Mouse (Mus musculus) liver, embryonic 13.5 days (tissue): ENCODE results near the gene Pdlim1. TPM values are rescaled to one million over a fixed set of nuclear protein-coding genes. Genes with fewer than 3 reads are reported as not detected.

ENCODE experiments used
- ATAC-seq: fragments of 200-750 bp; cut with Nextera tagmentation; 2 replicates; pipeline ENCODE4 v1.8.0; 2017; ENCODE audit warnings: low read depth, mild to moderate bottlenecking, moderate number of reproducible peaks, moderate library complexity
- DNase-seq: peaks from one replicate; pipeline ENCODE4 v3.0.0; 2022
- H3K27ac ChIP-seq: fragments of 300-500 bp; sonication (generic); 2 replicates; pipeline ENCODE4 v1.5.1; 2015; ENCODE audit warnings: moderate library complexity, mild to moderate bottlenecking, inconsistent platforms
- H3K27me3 ChIP-seq: fragments of 300-500 bp; sonication (generic); 2 replicates; pipeline ENCODE4 v1.6.1; 2015; ENCODE audit warnings: mild to moderate bottlenecking, inconsistent platforms
- H3K36me3 ChIP-seq: fragments of 300-500 bp; sonication (generic); 2 replicates; pipeline ENCODE4 v1.6.1; 2015; ENCODE audit warnings: mild to moderate bottlenecking, inconsistent platforms
- H3K4me1 ChIP-seq: fragments of 300-500 bp; sonication (generic); replicated peaks from 2 replicates; pipeline ENCODE4 v1.6.1; 2015; ENCODE audit warnings: inconsistent platforms
- H3K4me2 ChIP-seq: fragments of 300-500 bp; sonication (generic); 2 replicates; pipeline ENCODE4 v1.6.1; 2015; ENCODE audit warnings: inconsistent platforms, mild to moderate bottlenecking, moderate library complexity
- H3K4me3 ChIP-seq: fragments of 300-500 bp; sonication (generic); replicated peaks from 2 replicates; pipeline ENCODE4 v1.5.1; 2015; ENCODE audit warnings: mild to moderate bottlenecking, inconsistent platforms
- H3K9ac ChIP-seq: fragments of 300-500 bp; sonication (generic); 2 replicates; pipeline ENCODE4 v1.6.1; 2015; ENCODE audit warnings: mild to moderate bottlenecking, inconsistent platforms
- H3K9me3 ChIP-seq: fragments of 300-500 bp; sonication (generic); replicated peaks from 2 replicates; pipeline ENCODE4 v1.6.1; 2016; ENCODE audit warnings: inconsistent platforms
- WGBS: fragments of 180-500 bp; shearing (Covaris S2); methylation state at CpG from one replicate; pipeline ENCODE4 v1.1.7; 2015; ENCODE audit not compliant: insufficient replicate concordance; 5-methylcytosine and 5-hydroxymethylcytosine counted together
- polyA plus RNA-seq: library from polyadenylated mRNA; unstranded; fragments of >200 nt; fragmentation: Nextera tagmentation; extraction: Ambion mirVana; gene quantifications from 2 replicates; pipeline ENCODE4 v1.2.1, GENCODE M21; 2015

Pdlim1 gene
- polyA plus RNA-seq, 1 experiment from 2014 or later = 75.4 TPM

DNA sequence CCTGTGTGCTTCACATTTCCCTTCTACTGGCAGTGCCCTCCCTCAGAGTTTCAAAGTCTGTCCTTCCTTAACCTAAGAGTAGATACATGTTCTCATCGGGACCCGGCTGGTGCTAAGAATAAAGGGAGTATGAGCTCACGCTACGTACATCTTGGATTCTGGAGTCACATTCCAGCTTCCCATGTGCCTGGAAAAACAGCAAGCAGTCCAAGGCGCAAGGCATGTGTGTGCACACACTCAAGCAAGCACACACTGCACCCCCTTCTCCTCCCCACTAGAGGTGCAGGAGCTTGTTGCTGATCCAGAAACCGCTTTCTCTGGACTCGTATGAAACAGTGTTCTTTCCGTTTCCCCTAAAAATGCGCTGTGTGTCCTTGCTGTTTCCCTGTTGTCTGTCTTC is 31.3 kb upstream of the Pdlim1 start:
- H3K27ac ChIP-seq = peak overlapping the region; percentile 21; the same call in 1 of the 2 replicates
- H3K36me3 ChIP-seq = no peaks in the 10 kb centered on the region
- WGBS = 80% methylated on average over 9 of the region's 9 CpGs
- no peak overlapping the region for H3K4me2 ChIP-seq
- H3K9ac ChIP-seq = no peak overlapping the region
- H3K4me3 ChIP-seq = no peak overlapping the region
- no peaks in the 10 kb centered on the region for H3K27me3 ChIP-seq
- H3K4me1 ChIP-seq = peaks cover 45% of the 10 kb centered on the region
- DNase-seq (no peak), ATAC-seq (no peak)
- no peaks in the 10 kb centered on the region for H3K9me3 ChIP-seq

DNA sequence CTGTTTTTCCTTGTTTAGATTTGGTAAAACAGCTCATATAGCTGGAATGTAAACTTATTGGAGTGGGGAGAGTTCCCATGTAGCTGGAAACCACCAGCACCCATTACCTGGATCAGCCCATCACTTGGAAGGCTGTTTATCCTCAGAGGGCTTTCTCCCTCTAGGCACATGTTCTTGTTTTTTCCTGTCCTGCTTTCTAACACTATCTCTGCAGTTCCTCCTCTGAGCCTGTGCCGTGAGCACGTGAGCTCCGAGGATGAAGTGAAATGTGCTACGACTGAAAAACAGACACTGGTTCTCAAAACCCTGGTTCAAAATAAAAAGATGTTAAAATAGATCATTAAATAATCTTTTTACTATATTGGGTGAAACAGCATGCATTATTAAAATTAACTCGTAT is 30.8 kb upstream of the Pdlim1 start:
- Histone ChIP-seq H3K4me3 (no peak overlapping the region), H3K36me3 (no peaks in the 10 kb centered on the region), H3K4me2 (no peak overlapping the region), H3K27ac (peak overlapping the region; percentile 21; the same call in 1 of the 2 replicates), H3K9ac (no peak overlapping the region), H3K9me3 (no peaks in the 10 kb centered on the region), H3K27me3 (no peaks in the 10 kb centered on the region), H3K4me1 (peaks cover 45% of the 10 kb centered on the region)
- DNase-seq (no peak), ATAC-seq (no peak)
- WGBS = 48% methylated on average over 5 of the region's 5 CpGs

DNA sequence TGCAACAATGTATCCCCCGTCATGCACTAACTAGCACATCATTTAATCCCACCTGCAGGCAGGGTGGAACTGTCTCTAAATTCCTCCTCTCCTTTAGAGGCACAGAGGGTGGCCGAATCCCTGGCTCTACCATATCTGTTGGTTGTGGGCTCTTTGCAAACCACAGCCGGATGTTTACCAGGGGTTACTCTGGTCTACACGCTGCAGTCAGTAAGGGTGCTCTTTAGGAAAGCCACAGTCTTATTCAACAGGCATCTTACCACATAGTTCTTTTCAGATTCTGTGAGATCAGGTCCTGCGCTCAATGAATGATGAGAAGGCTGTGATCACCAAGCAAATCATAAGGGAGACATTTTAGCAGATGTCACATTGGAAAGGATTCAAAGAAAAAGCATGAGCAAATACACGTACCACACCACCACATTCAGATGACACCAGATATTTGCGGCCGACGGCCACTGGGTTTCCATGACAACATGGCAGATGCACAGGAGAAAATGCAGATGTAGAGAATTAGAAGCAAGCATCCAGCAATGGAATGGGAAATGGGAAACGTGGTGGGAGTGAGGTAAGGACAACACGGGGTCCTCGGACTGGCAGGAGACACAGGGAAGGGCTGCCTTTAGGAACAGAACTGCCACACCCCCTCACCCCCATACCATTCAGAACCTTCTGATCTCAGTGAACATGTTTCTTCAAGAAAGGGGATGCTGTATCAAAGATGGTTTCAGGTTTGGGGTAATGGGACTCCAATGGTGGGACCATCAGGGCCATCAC is 28.5 kb upstream of the Pdlim1 start:
- H3K4me2 ChIP-seq = no peak overlapping the region
- ATAC-seq = no peak
- no peak overlapping the region for H3K9ac ChIP-seq
- H3K27me3 ChIP-seq = no peaks in the 10 kb centered on the region
- H3K36me3 ChIP-seq = no peaks in the 10 kb centered on the region
- 65% methylated on average over 12 of the region's 12 CpGs for WGBS
- no peak overlapping the region for H3K27ac ChIP-seq
- H3K4me1 ChIP-seq = peaks cover 59% of the 10 kb centered on the region
- DNase-seq = no peak
- H3K9me3 ChIP-seq = no peaks in the 10 kb centered on the region
- H3K4me3 ChIP-seq = no peak overlapping the region

DNA sequence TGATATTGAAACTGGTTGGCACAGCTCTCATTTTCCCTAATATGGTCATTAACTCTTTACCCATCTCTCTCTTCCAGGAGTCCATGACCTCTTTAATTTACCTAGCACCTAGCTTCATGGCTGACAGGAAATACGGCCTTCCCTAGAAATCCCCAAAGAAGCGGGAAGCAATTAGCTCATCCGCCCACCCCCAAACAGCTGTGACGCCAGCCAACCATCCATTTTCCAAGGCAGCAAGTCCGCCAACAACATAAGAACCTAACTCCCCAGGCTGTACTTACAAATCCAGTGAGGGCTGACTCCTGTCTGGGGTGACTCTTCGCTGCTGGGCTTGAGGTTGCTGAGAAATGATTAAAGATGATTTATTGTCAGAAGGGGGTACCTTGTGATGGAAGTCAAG is 27.5 kb upstream of the Pdlim1 start:
- Histone ChIP-seq H3K4me1 (peaks cover 68% of the 10 kb centered on the region), H3K4me2 (peak overlapping the region; percentile 58; the same call in 1 of the 2 replicates), H3K27ac (0 out of 2 replicates have a peak overlapping the region, but pooled peaks have one; percentile 83), H3K4me3 (no peak overlapping the region), H3K9ac (no peak overlapping the region), H3K36me3 (0 out of 2 replicates have a peak, but pooled peaks cover 4% of the 10 kb centered on the region), H3K9me3 (no peaks in the 10 kb centered on the region), H3K27me3 (no peaks in the 10 kb centered on the region)
- ATAC-seq (no peak), DNase-seq (no peak)
- 88% methylated on average over 6 of the region's 6 CpGs for WGBS

DNA sequence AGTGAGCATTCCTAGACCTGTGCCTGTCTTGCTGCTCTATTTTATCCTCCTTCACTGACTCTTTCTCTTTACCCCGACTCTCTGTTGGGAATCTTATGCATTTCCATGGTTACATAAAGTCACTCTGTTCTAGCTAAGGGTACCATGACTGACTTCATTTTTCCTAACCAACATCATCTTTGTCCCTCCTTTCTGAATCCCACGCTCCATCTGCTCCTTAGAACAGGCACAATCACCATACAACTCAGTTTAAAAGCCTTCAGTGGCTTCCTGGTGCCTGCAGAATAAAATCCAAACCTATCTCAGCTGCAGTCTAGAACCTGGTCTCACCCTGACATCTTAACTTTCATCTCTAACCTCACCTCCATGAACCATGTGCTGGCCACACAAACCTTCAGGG is 26.9 kb upstream of the Pdlim1 start:
- peak overlapping the region; percentile 50 for H3K9ac ChIP-seq
- H3K36me3 ChIP-seq = 0 out of 2 replicates have a peak, but pooled peaks cover 4% of the 10 kb centered on the region
- H3K4me2 ChIP-seq = peak overlapping the region; percentile 58
- H3K4me1 ChIP-seq = peaks cover 67% of the 10 kb centered on the region
- no peak for DNase-seq
- peak overlapping the region; percentile 83 for H3K27ac ChIP-seq
- no peak for ATAC-seq
- 0 out of 2 replicates have a peak overlapping the region, but pooled peaks have one; percentile 13 for H3K4me3 ChIP-seq
- no peaks in the 10 kb centered on the region for H3K27me3 ChIP-seq
- H3K9me3 ChIP-seq = no peaks in the 10 kb centered on the region
- WGBS = 67% methylated on average over 2 of the region's 2 CpGs

DNA sequence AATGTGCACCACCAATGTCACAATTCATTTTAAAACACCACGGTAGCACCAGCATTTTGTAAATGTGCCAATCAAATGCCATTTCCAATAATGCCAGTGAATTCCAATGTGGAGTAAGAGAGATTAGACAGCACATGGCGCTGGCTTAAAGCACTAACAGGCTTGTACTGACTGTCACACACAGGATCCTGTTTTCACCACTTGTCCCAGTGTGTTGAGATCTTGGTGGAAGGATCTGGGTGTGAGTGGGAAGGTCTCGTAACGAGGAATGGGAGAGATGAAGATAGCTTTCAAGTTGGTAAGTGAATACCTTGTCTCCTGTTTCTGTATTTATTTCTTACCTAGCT is 26.1 kb upstream of the Pdlim1 start:
- DNase-seq = no peak
- H3K36me3 ChIP-seq = 0 out of 2 replicates have a peak, but pooled peaks cover 4% of the 10 kb centered on the region
- 30% methylated on average over 4 of the region's 4 CpGs for WGBS
- peak overlapping the region; percentile 13; the same call in 1 of the 2 replicates for H3K4me3 ChIP-seq
- peak; percentile 47 for ATAC-seq
- H3K9me3 ChIP-seq = no peaks in the 10 kb centered on the region
- H3K9ac ChIP-seq = peak overlapping the region; percentile 50
- H3K27ac ChIP-seq = peak overlapping the region; percentile 83
- H3K27me3 ChIP-seq = no peaks in the 10 kb centered on the region
- peak overlapping the region; percentile 58 for H3K4me2 ChIP-seq
- H3K4me1 ChIP-seq = peaks cover 60% of the 10 kb centered on the region

DNA sequence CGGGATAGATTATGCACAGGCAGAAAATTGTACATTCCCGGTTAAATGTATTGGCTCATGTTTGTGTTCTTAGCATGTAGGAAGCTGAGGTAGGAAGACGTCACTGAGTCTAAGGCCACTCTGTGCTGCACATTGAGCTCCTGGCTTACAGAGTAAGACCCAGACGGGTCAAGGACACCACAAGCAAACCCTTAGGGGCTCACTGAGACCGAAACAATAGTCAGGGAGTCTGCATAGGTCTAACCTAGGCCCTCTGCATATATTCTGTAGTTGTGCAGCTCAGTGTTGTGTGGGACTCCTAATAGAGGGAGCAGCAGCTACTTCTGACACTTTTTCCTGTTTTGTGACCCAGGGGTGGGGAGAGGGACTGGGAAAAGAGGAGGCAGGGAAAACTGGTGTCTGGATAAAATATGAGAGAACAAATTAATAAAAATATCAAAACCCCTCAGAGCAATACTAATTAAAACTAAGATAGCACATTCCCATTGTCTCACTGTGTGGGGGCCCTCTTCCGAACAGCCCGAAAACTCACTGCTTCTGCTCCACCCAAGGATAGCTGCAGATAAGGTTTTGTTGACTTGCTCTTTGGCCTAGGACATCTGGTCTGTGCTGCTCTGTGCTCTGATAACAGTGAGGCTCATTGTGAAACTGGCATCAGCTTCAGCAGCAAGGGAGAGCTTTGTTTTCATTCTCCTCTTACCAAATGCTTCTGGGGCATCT is 25.6 kb upstream of the Pdlim1 start:
- peak overlapping the region; percentile 13; the same call in 1 of the 2 replicates for H3K4me3 ChIP-seq
- peak overlapping the region; percentile 83 for H3K27ac ChIP-seq
- H3K4me1 ChIP-seq = peaks cover 59% of the 10 kb centered on the region
- H3K27me3 ChIP-seq = no peaks in the 10 kb centered on the region
- DNase-seq (peak; percentile 68), ATAC-seq (peak; percentile 99)
- H3K36me3 ChIP-seq = 0 out of 2 replicates have a peak, but pooled peaks cover 4% of the 10 kb centered on the region
- 38% methylated on average over 7 of the region's 7 CpGs for WGBS
- no peaks in the 10 kb centered on the region for H3K9me3 ChIP-seq
- peak overlapping the region; percentile 50; the same call in 1 of the 2 replicates for H3K9ac ChIP-seq
- peak overlapping the region; percentile 58 for H3K4me2 ChIP-seq

DNA sequence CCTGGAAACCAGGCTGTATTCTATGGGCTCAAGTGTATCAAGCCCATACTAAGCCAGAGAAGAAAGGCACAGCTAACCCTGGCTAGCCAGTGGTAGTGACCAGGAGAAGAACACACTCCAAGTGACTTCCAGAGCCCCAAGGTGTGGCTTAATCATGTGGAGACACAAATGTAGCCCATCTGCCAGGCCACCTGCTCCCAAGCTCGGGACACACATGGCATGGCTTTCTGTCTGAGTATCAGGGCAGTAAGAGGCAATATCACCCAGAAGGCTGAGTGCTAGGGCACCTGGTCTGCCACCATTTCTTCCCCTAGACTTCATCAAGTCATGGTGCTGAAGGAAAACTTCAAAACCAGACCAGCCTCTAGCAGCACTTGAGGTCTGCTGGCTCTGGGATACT is 22.6 kb upstream of the Pdlim1 start:
- no peak overlapping the region for H3K27ac ChIP-seq
- peaks cover 49% of the 10 kb centered on the region for H3K4me1 ChIP-seq
- ATAC-seq = no peak
- no peak overlapping the region for H3K9ac ChIP-seq
- no peak for DNase-seq
- 50% methylated on average over 1 of the region's 1 CpGs for WGBS
- no peak overlapping the region for H3K4me2 ChIP-seq
- H3K27me3 ChIP-seq = 0 out of 2 replicates have a peak, but pooled peaks cover 3% of the 10 kb centered on the region
- no peak overlapping the region for H3K4me3 ChIP-seq
- no peaks in the 10 kb centered on the region for H3K9me3 ChIP-seq
- H3K36me3 ChIP-seq = 0 out of 2 replicates have a peak, but pooled peaks cover 4% of the 10 kb centered on the region

DNA sequence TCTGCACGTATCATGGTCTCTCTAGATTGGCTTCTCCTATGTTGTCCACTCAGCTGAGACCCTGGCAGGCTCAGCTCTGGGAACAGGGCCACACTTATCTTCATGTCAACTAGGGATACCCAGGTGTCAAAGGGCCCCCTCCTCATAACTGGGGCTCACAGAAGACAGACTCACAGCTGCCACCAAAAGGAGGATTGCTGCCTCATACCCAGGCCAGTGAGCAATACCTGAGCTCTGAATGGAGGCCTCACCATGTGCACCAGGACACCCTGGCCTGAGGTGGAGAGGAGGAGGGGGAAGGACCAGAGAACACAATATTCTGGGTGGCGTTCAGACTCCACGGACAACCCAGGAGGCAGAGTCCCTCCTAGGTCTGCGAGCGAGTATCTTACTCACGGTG is 22.1 kb upstream of the Pdlim1 start:
- H3K4me1 ChIP-seq = peaks cover 45% of the 10 kb centered on the region
- H3K4me2 ChIP-seq = no peak overlapping the region
- ATAC-seq (no peak), DNase-seq (no peak)
- no peak overlapping the region for H3K27ac ChIP-seq
- 84% methylated on average over 6 of the region's 6 CpGs for WGBS
- no peak overlapping the region for H3K4me3 ChIP-seq
- no peak overlapping the region for H3K9ac ChIP-seq
- H3K36me3 ChIP-seq = 0 out of 2 replicates have a peak, but pooled peaks cover 4% of the 10 kb centered on the region
- H3K9me3 ChIP-seq = no peaks in the 10 kb centered on the region
- H3K27me3 ChIP-seq = 0 out of 2 replicates have a peak, but pooled peaks cover 3% of the 10 kb centered on the region

DNA sequence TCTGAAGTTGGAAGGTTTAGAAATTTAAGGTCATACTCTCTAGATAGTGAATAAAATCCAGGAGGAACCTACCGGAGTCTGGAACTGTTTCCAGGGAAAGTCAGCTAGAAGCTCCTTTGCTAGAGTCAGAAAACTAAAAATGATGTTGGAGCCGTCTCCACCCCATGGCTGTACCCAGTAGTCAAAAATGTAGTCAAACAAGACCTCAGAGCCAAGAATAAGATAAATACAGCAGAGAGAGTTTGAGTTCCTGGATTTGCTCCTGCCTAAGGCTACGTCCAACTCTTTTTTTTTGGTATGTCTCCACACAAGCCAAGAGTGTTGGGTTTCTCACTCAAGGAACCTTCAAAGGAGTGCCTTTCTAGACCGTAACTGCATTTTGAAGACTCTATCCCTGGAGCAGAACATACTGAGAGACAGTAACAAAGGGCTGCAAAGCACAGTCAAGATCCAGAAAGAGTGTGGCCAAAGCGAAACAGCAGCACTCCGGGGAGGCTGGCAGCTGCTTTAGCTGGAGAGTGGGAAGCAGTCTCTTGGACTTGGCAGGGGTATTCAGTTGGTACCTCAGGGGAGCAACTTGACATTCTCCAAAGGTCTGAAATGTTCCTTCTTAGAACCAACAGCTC is 18.6 kb upstream of the Pdlim1 start:
- ATAC-seq (no peak), DNase-seq (no peak)
- no peak overlapping the region for H3K4me2 ChIP-seq
- H3K4me3 ChIP-seq = no peak overlapping the region
- 0 out of 2 replicates have a peak, but pooled peaks cover 3% of the 10 kb centered on the region for H3K27me3 ChIP-seq
- H3K9ac ChIP-seq = no peak overlapping the region
- 74% methylated on average over 6 of the region's 6 CpGs for WGBS
- H3K36me3 ChIP-seq = 0 out of 2 replicates have a peak, but pooled peaks cover 4% of the 10 kb centered on the region
- no peak overlapping the region for H3K27ac ChIP-seq
- no peaks in the 10 kb centered on the region for H3K9me3 ChIP-seq
- H3K4me1 ChIP-seq = peaks cover 10% of the 10 kb centered on the region

DNA sequence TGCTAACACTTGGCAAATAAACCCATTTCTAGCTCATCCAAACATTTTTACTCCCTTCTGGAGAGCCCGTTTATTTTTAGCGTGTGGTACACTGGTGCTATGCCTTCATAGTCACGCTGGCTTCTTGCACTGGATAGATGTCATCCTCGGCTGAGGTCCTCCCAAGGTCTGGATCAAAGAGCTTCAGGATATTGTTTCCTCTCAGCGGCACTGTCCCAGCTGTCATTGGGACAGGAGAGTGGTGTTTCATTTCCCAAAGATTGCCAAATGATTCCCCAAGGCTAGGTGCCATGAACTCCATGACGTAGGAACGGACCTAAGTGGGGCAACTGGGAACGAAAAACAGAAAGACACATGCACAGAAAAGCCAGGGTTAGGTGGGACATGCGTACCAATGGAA is 16.8 kb upstream of the Pdlim1 start:
- no peak overlapping the region for H3K9ac ChIP-seq
- H3K36me3 ChIP-seq = no peaks in the 10 kb centered on the region
- no peak overlapping the region for H3K4me2 ChIP-seq
- no peak overlapping the region for H3K4me3 ChIP-seq
- no peaks in the 10 kb centered on the region for H3K9me3 ChIP-seq
- no peak for DNase-seq
- H3K4me1 ChIP-seq = no peaks in the 10 kb centered on the region
- H3K27ac ChIP-seq = no peak overlapping the region
- WGBS = 89% methylated on average over 9 of the region's 9 CpGs
- no peak for ATAC-seq
- 0 out of 2 replicates have a peak, but pooled peaks cover 3% of the 10 kb centered on the region for H3K27me3 ChIP-seq
